8 mouse cellular contexts compared by ENCODE assay signal in genomic region chr6:86370764-86371339, GRCm38 (mm10). TPM values are rescaled to one million over a fixed set of nuclear protein-coding genes. Genes with fewer than 3 reads are reported as not detected.
A peak's percentile ranks its signal among the peaks of the same experiment; 100 is the strongest.
DNase-seq lines count a peak whose midpoint lies in the region; ATAC-seq and TF ChIP-seq lines count a peak whose summit lies in the region.

Snrpg (plus strand) TSS chr6:86371304.

- no peak for TF ChIP-seq CTCF in E14TG2a.4 (conservative IDR thresholded peaks at IDR 0.05; ENCODE audit: low read length)
- no peak for TF ChIP-seq CTCF in embryonic fibroblast, embryonic 13.5 days (IDR thresholded peaks at IDR 0.05; ENCODE audit: borderline replicate concordance, insufficient read depth, low read length)

- peaks cover 69% of the 10 kb centered on the region for H3K36me3 ChIP-seq in E14TG2a.4 (ENCODE audit: insufficient read depth, low read length)
- no peaks in the 10 kb centered on the region for H3K36me3 ChIP-seq in limb, embryonic 11.5 days (ENCODE audit: control insufficient read depth, insufficient read depth, low read length)
- peaks cover 10% of the 10 kb centered on the region for H3K36me3 ChIP-seq in neural tube, embryonic 12.5 days

- H3K4me3 ChIP-seq in E14TG2a.4 (replicated peaks; ENCODE audit: low read length), result peak within 1 kb of the TSS; percentile 100
- peak within 1 kb of the TSS; percentile 90 for H3K4me3 ChIP-seq in embryonic fibroblast, embryonic 13.5 days (ENCODE audit: insufficient read depth, low read length)
- peak within 1 kb of the TSS; percentile 91 for H3K4me3 ChIP-seq in limb, embryonic 11.5 days (ENCODE audit: low read depth, low read length)
- H3K4me3 ChIP-seq in neural tube, embryonic 12.5 days, result peak within 1 kb of the TSS; percentile 88

- intact Hi-C loops in heart, postnatal 10 days (cut with DNase I), result loop anchor here (2.0 kb wide), 1 partner anchor 26 kb away; the partner anchor contains the start of gene Pcyox1

- peak within 1 kb of the TSS; percentile 85 for H3K4me2 ChIP-seq in limb, embryonic 11.5 days (ENCODE audit: low read depth, severe bottlenecking)
- peak within 1 kb of the TSS; percentile 96 for H3K4me2 ChIP-seq in neural tube, embryonic 12.5 days (replicated peaks)

- H3K9ac ChIP-seq in limb, embryonic 11.5 days (ENCODE audit: low read length), result peak within 1 kb of the TSS; percentile 93
- peak within 1 kb of the TSS; percentile 85 for H3K9ac ChIP-seq in neural tube, embryonic 12.5 days

- ATAC-seq in limb, embryonic 11.5 days (ENCODE audit: insufficient number of reproducible peaks, low FRiP score, low TSS enrichment, low read depth), result no peak
- ATAC-seq in neural tube, embryonic 12.5 days (ENCODE audit: low FRiP score, low read depth), result peak; percentile 6; the same call in 1 of the 2 replicates

- peaks cover 62% of the 10 kb centered on the region for H3K4me1 ChIP-seq in E14TG2a.4 (replicated peaks; ENCODE audit: low read depth, low read length)
- peaks cover 5% of the 10 kb centered on the region for H3K4me1 ChIP-seq in embryonic fibroblast, embryonic 13.5 days (ENCODE audit: control insufficient read depth, insufficient read depth, low read length)
- peaks cover 12% of the 10 kb centered on the region for H3K4me1 ChIP-seq in limb, embryonic 11.5 days (ENCODE audit: control insufficient read depth, insufficient read depth, low read length)
- peaks cover 32% of the 10 kb centered on the region for H3K4me1 ChIP-seq in neural tube, embryonic 12.5 days

- 20% methylated on average over 15 of the region's 15 CpGs for WGBS in limb, embryonic 11.5 days
- WGBS in neural tube, embryonic 12.5 days, result 16% methylated on average over 15 of the region's 15 CpGs

- no peaks in the 10 kb centered on the region for H3K27me3 ChIP-seq in E14TG2a.4 (ENCODE audit: insufficient read depth, low read length)
- H3K27me3 ChIP-seq in limb, embryonic 11.5 days (ENCODE audit: control insufficient read depth, insufficient read depth, low read length), result no peaks in the 10 kb centered on the region
- H3K27me3 ChIP-seq in neural tube, embryonic 12.5 days (replicated peaks), result no peaks in the 10 kb centered on the region

- DNase-seq in adrenal gland, adult 18-20 months (ENCODE audit: low spot score in 2 of 2), result no peak
- no peak for DNase-seq in adrenal gland, adult (ENCODE audit: inconsistent age in 2 of 2, low spot score in 1 of 2)
- no peak for DNase-seq in heart, postnatal 10 days
- peak; percentile 40 for DNase-seq in limb, embryonic 11.5 days (ENCODE audit: low spot score)
- no peak for DNase-seq in spleen, postnatal 14 days (ENCODE audit: low spot score in 2 of 2)

- no peaks in the 10 kb centered on the region for H3K9me3 ChIP-seq in E14TG2a.4 (ENCODE audit: low read length)
- no peaks in the 10 kb centered on the region for H3K9me3 ChIP-seq in limb, embryonic 11.5 days (ENCODE audit: control insufficient read depth, low read length)
- H3K9me3 ChIP-seq in neural tube, embryonic 12.5 days, result no peaks in the 10 kb centered on the region

- TF ChIP-seq POLR2A in embryonic fibroblast, embryonic 13.5 days (IDR thresholded peaks at IDR 0.05; ENCODE audit: low read depth, low read length), result no peak; the same call in 1 of the 2 replicates

- H3K27ac ChIP-seq in embryonic fibroblast, embryonic 13.5 days (ENCODE audit: insufficient read depth, low read length), result peak within 1 kb of the TSS; percentile 20; the same call in 1 of the 2 replicates
- peak within 1 kb of the TSS; percentile 82 for H3K27ac ChIP-seq in limb, embryonic 11.5 days (replicated peaks; ENCODE audit: low read depth, low read length)
- H3K27ac ChIP-seq in neural tube, embryonic 12.5 days, result peak within 1 kb of the TSS; percentile 87

RNA-seq across cellular contexts. Expression of gene Snrpg, which starts in this region (rescaled TPM):
- 100 to 1,000 TPM; 115 to 384 TPM for total RNA-seq in adrenal gland, adult 18-20 months (2021)
- 141 and 203 TPM in 2 replicates for polyA plus RNA-seq in embryonic fibroblast, embryonic 13.5 days (2011; ENCODE audit: insufficient read length, low read depth, missing spikeins)
- total RNA-seq in heart, postnatal 10 days (2021), result 10 to 100 TPM; 64.9 to 74.6 TPM
- 903 and 919 TPM in 2 replicates for polyA plus RNA-seq in limb, embryonic 11.5 days (2014; fragmentation: Nextera tagmentation; extraction: Ambion mirVana)
- 483 and 530 TPM in 2 replicates for polyA plus RNA-seq in neural tube, embryonic 12.5 days (2016; fragmentation: Nextera tagmentation; extraction: Ambion mirVana)

Comparison
In these comparisons a context has a peak if more than half of its experiments do, and no peak if none do; other contexts are left out.
1. H3K27ac ChIP-seq: peak in every context shown above with its lines; median percentile 87 in neural tube, embryonic 12.5 days; 82 in limb, embryonic 11.5 days; 20 in embryonic fibroblast, embryonic 13.5 days.